Mouse (Mus musculus) induced T-regulatory cell, adult 2 months (primary cell): ENCODE measurements around the gene Txndc5.

Experiments used
- DNase-seq: peaks from one replicate; pipeline ENCODE4 v3.0.0-alpha.2; 2012; ENCODE audit warnings: low read depth

Gene Txndc5

GRCm38 (mm10) chr13:38526116-38526515 is 2.5 kb downstream of the Txndc5 start:
- DNase-seq, result peak; percentile 7

DNA sequence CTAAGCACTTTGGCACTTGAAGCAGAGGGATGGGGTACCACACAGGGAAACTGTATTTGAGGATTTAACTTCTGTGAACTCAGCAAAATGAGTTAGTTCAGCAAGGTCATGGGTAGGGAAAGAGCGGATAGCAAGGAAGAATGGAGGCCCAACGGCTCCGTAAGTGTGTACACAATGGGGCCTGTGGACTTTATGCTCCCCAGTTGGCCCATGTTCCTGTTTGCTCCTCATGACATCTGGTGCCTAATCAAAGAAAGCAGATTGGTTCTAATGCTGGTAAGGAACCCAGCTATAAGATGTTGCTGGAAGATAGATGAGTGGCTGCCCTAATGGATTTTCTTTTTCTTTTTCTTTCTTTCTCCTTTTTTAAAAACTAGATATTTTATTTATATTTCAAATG is 3.4 kb downstream of the Txndc5 start:
- DNase-seq, result no peak

DNA sequence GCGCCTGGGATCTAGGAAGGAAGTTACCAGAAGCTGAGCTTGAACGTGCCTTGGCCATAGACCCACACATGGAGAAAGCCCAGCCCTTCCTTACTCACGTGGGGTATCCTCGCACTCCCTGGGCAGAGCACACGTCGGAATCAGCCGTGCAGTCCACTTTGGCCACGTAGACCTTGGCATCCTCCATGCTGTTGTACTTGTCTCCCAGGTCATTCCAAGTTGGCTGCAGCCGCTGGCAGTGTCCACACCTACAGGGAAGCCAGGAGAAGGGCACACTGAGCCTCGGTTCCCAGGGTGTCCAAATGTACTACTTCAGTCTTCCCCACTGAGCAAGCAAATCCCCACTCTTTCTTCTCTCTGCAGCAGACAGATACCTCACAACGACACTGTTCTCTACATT is 5.4 kb downstream of the Txndc5 start:
- no peak for DNase-seq

- DNase-seq, result no peak
Observed at GRCm38 (mm10) chr13:38522056-38522654, 6.5 kb downstream of the Txndc5 start.

- DNase-seq, result no peak
Observed at GRCm38 (mm10) chr13:38520299-38520698, 8.3 kb downstream of the Txndc5 start.

DNA sequence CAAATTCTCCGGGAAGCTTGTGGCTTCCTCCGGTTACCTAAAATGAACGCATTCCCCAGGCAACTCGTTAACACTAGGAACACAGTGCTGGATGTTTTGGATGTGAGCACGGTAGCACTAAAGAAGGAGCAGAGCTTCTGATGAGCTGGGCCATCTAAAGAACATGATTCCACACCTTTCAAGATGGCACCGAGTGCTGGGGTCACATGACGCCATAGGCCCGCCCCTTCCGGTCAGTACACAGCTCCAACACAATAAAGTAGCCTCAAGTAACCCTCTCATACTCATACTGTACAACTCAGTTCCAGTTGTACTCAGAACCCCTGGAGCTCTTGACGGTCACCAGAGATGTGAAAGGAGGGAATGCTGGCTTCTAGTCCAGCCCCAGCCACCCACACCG is 12.0 kb downstream of the Txndc5 start:
- no peak for DNase-seq

GRCm38 (mm10) chr13:38515845-38516244 is 12.8 kb downstream of the Txndc5 start:
- DNase-seq, result no peak

DNA sequence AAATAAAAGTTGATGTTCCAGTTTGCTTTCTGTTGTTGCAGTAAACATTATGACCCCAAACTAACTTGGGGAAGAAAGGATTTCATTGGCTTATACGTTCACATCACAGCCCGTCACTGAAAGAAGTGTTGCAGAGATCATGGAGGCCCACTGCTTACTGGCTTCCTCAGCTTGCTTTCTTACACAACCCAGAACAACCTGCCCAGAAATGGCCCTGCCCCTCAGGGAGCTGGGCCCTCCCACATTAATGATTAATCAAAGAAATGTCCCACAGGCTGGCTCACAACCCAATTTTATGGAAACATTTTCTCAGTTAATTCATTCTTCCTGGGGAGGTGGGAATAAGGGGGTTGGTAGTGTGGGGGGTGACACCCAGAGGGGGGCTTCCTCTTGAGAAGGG is 13.2 kb downstream of the Txndc5 start:
- DNase-seq, result no peak

- no peak for DNase-seq
Observed at GRCm38 (mm10) chr13:38513921-38514320, 14.7 kb downstream of the Txndc5 start.

GRCm38 (mm10) chr13:38511979-38512378 is 16.6 kb downstream of the Txndc5 start:
- no peak for DNase-seq

DNA sequence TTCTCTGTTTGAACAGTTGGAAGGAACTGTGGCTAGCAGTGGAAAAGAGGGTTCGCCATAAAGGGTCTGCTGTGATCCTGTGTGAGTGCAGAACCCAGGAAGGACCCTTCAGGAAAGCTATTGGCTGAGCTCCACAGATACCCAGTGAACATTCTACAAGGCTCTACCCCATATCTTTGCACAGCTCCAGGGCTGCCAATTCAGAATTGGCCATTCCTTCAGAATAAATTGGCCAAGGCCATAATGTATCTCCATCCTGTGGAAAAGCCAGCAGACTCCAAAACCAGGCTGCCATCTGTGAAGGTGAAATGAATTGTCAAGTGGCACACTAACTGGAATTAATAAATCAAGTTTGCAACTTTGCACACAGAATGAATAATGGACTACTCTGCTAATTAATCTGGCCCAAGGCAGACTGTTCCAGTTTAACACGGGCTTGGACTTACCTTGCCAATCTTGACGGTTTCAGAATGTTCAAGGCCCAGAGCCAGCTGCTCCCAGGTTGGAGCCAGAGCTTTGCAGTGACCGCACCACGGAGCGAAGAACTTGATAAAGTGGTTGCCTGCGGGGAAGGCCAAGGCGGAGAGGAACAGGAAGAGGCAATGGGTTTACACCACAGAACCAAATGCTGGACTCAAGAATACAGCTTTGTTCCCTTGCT is 18.8 kb downstream of the Txndc5 start:
- DNase-seq, result no peak

- no peak for DNase-seq
Observed at GRCm38 (mm10) chr13:38506936-38507335, 21.7 kb downstream of the Txndc5 start.

GRCm38 (mm10) chr13:38506320-38506719 is 22.3 kb downstream of the Txndc5 start:
- peak; percentile 47 for DNase-seq

- DNase-seq, result peak; percentile 83
Observed at GRCm38 (mm10) chr13:38503137-38503849, 25.3 kb downstream of the Txndc5 start.

GRCm38 (mm10) chr13:38501314-38501713 is 27.3 kb downstream of the Txndc5 start:
- peak; percentile 47 for DNase-seq

- no peak for DNase-seq
Observed at GRCm38 (mm10) chr13:38496715-38497114, 31.9 kb downstream of the Txndc5 start.

DNA sequence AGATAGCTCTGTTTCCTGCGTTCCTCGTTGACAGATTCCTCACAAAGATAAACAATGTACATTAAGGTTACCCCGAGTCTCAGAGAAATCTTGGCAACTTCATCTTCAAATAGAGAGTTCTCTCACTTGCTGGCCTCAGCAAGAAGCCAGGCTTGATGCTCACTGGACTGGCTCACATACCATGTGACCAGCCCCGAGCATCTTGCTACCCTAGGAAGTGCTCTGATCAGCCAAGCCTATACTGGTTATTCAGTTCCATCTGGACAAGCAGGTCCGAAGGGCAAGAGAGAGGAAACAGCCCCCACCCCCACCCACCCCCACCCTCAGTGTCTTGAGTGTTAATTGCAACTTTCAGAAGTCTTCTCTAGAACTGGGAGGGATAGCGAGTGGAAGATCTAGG is 41.9 kb downstream of the Txndc5 start:
- no peak for DNase-seq

DNA sequence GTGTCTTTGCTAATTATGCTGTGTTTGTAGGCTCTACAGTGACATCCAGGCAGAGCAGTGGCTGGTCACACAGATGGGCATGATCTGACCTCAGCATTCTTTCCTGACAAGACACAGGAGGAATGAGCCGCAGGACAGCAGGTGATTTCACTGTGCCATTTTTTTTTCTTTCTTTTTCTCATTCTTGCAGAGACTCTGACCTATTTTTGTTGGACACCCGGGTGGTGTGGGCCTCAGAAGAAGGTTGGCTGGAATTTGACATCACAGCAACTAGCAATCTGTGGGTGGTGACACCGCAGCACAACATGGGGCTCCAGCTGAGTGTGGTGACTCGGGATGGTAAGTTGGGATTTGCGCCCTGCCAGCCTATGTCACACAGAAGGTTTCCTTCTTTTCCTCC is 43.9 kb downstream of the Txndc5 start:
- no peak for DNase-seq

DNA sequence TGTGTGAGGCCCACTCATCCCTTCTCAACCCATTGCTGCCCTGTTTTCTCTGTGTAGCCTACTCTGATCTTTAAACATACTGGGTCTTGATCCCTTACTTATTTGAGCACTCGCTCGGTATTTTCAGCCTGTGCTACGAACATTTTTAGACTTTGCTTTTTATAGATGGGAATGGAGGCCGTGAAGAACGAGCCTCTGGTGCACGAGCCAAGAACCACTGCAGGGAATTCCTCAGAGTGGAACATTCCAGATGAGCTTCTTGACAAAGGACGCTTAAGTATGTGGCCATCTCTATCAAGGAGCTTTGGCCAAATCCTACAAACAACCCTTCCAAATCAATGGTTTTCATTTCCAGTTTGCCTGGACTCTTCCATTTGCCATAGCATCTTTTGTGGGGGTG is 47.6 kb downstream of the Txndc5 start:
- DNase-seq, result no peak

GRCm38 (mm10) chr13:38476936-38477335 is 51.7 kb downstream of the Txndc5 start:
- no peak for DNase-seq

- no peak for DNase-seq
Observed at GRCm38 (mm10) chr13:38473497-38473896, 55.1 kb downstream of the Txndc5 start.

- no peak for DNase-seq
Observed at GRCm38 (mm10) chr13:38472636-38473035, 56.0 kb downstream of the Txndc5 start.

GRCm38 (mm10) chr13:38470882-38471281 is 57.7 kb downstream of the Txndc5 start:
- DNase-seq, result no peak
